Mouse (Mus musculus): Measurements from ENCODE around the gene Gm49355.
"Not testable (repeated sequence)": the region's sequence is repeated elsewhere in the genome, so short reads cannot be mapped to it uniquely, and the experiment has no call there.

Gene Gm49355

DNA sequence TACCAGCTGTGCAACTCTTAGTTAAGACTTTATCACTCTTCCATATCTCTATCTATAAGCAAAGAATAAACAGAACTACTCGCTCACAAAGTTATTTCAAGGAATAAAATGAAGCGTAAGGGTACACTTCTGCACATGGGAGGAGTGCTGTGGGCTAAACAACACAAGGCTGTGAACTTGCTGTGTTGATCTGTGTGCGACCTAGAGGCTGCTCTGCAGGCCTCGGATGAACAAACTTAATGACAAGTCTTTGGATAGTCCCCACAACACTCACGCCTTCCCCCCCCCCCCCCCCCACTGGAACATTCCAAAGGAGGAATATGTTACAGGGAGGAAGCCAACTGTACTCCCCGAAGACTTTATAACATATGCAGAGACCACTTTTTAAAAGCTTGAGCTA, at the start of gene Gm49355:
Gm49355 (plus strand) TSS at position 336 of the 400 bp plus-strand sequence.
- ATAC-seq (ENCODE audit: low TSS enrichment), result no peak

DNA sequence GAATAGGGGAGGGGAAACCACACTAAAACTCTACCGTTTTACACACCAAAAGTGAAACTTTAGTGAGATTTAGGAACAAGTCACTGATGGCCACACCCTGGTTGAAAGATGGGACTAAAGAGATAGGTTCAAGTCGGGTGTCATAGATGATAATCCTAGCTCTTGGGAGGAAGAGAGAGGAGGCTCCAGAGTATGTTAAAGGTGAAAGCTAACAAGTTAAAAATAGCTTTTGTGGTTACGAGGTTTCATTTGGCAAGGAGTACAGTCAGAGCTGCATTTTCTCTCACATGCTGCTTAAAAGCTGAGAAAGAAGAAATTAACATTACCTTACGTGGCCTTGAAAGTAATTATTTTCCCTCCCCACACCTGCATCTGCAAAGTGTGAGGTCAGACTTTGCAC, 40.0 kb upstream of the Gm49355 start:
- no peak for ATAC-seq (ENCODE audit: low TSS enrichment)

DNA sequence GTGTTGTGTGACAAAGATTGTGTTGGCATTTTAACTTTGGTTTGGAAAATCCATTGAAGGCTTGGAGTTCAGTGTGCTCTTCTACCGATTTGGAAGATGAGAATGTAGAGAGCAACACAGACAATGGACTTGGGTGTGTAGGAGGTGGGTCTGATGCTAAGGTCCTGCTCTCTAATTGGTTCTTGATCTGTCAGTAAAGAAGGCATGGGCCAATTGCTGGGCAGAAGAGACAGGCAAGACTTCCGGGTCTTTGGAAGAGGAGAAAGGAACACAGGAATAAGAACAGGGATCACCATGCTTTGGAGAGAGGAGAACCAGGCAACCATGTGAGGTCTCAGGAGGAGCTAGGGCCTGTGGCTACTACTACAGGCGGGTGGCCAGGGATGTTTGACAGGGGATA, 7.7 kb upstream of the Gm49355 start:
- no peak for ATAC-seq (ENCODE audit: low TSS enrichment)

DNA sequence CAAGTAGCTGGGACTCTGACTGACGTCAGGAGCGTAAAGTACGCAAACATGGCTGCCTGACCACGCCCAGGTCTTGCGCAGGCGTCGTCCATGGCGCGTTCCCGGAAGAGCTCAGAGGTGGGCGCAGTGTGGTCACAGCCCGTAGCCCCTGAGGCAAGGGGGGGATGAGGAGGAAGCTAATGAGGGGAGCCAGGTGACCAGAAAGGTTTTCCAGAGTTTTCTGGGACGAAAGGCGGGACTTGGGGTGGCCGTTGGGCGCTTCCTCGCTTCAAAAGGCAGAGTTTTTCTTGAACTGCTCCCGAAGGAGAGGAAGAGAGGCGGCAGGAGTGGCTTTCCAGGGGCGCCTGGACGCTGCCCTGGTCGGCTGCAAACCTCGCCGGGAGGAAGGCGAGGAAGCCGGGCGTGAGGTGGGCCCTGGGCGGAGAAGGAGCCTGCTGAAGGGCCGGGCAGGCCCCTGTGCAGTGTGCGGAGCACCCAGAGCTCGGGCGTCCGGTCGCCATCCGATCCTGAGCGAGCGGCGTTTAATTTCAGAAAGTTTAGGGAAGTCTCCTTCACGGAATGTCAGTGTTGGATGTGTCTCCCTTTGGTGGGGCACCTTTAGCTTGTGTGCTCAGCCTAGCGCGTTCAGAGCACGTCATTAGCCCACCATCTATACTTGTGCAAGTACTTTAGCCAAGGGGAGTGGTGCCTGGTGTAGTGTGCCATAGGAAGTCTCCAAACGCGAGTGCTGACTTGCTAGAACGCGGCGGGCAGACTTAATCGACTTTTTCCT, 551 bp downstream of the Gm49355 start, which contains the start of gene 3830406C13Rik:
3830406C13Rik (plus strand) TSS at position 33 of the 772 bp plus-strand sequence.
- ATAC-seq (ENCODE audit: low TSS enrichment), result peak; percentile 100

DNA sequence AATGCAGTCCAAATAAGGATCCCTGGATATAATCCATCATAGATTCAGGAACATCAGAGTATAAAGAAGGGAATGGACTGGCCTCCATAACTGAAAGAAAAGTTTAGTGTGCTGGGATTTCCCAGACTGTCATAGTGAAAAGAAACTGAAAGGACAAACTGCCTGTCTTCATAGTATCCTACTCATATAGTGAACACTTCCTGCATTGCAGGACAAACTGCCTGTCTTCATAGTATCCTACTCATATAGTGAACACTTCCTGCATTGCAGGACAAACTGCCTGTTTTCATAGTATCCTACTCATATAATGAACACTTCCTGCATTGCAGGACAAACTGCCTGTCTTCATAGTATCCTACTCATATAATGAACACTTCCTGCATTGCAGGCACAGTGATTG, 6.0 kb downstream of the Gm49355 start:
- not testable (repeated sequence) for ATAC-seq (ENCODE audit: low TSS enrichment)

DNA sequence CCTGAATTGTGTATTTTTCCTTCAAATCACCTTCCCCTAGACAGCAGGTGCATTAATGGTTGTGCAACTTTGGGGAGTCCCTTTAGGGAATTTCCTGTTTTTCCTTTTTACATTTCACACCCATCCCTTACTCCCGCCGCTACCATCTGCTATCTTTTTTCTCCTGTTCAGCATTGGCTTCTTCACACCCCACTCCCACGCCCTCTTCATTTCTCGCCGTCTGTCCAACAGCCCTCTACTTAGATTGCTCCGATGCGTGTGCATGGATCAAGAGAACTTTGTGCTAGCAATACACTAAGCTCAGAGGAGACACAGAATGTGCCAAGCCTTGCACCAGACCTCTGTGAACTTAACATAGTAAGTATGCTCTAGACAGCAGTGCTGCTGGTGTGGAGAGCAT, 12.6 kb downstream of the Gm49355 start:
- ATAC-seq (ENCODE audit: low TSS enrichment), result peak; percentile 94

DNA sequence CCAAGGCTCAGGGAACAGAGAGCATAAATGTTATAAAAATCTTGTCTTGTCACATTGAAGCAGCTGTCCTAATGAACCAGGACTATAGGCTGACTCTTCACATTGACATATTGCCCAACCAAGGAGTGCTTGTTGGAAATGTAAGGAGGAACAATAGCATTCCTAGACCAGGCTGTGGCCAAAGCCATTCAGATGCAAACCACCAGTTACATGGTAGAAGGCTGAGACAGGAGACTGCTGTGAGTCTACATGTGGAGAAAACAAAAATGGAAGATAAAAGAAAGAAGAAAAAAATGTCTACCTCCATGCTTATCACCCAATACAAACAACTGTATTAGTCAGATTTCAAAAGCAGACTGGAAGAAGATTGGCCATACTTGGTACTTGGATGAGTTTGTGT, 15.4 kb downstream of the Gm49355 start:
- ATAC-seq (ENCODE audit: low TSS enrichment), result no peak

DNA sequence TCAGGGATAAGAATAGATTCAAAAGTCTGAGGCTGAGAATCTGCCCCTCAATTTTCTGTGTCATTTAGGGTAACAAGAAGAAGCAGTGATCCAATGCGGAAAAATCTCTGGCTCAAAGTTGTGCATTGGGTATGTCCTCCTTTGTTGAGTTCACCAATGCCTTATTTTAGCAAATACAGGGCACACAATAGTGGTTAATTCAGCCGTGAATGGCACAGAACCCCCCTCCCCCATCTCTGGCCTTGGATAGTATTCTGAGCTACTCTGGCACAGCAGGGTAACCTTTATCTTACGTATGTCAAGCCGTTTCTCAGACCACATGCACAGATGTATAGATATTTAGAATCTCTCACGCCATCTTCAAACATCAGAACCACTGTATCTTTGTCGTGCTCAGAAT, 15.9 kb downstream of the Gm49355 start:
- ATAC-seq (ENCODE audit: low TSS enrichment), result no peak

DNA sequence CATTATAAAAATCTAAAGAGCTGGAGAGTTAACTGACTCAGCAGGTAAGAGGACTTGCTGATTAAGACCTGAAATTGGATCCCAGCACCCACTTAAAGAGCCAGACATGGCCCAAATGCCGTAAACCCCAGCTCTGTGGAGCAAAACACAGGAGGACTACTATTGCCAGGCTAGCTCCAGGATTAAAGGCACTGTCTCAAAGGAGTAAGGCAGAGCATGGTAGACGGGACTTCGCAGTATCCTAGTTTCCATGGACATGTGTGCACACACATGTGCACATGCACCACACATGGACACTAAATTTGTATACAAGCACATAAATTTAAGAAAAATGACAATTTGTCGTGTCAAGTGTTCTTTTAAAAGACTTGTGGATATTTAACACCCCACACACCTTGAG, 16.5 kb downstream of the Gm49355 start:
- ATAC-seq (ENCODE audit: low TSS enrichment), result no peak

DNA sequence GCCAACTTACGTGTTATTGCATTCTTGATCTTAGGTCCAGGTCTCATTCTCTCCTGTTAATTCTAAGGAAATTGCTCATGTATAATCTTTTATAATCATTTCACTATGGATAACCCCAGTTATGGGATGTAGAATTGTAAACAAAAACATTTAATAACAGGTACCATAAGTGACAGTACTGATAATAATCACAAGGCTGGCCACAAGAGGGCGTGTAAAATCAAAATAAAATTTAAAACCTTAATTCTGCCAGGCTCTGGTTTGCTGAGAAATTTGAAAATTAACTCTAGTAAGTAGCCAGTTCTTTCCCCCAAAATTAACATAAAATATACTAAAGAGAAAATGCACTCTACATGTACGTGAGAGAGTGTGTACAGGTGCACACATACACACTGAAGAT, 16.9 kb downstream of the Gm49355 start:
- no peak for ATAC-seq (ENCODE audit: low TSS enrichment)

DNA sequence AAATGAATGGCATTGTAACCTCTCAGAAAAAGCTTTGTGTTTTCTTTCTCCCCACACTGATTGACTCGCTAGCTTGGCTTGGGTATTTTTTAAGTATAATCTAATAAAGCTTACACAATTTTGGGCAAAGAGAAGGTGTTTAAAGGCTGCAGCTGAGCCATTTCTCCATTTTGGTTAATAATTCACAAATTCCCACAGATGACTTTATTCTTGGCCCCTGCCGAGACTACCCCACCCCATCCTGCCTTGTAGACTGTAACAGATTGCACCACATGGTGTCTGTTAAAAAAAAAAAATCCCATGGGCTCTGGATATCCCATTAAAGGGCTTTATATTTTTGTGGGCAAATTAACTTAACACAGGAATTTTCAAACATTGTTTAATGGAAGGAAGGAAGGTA, 19.3 kb downstream of the Gm49355 start:
- no peak for ATAC-seq (ENCODE audit: low TSS enrichment)

DNA sequence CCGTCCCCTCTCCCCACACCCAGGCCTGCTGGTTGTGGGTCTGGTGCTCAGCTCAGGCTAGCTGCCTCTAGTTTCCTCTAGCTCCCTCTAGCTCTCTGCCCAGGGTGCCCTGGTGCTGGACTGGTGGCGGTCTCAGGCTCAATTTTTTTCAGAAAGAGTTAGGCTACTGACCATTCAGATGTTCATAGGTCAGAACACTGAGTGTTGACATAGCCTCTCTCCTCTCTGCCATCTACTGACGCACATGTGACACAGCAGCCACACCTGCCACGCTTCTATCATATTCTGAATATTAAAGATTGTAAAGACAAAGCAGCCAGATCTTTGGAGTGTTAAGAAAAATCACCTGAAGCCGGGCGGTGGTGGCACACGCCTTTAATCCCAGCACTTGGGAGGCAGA, 49.8 kb downstream of the Gm49355 start:
- no peak for ATAC-seq (ENCODE audit: low TSS enrichment)

DNA sequence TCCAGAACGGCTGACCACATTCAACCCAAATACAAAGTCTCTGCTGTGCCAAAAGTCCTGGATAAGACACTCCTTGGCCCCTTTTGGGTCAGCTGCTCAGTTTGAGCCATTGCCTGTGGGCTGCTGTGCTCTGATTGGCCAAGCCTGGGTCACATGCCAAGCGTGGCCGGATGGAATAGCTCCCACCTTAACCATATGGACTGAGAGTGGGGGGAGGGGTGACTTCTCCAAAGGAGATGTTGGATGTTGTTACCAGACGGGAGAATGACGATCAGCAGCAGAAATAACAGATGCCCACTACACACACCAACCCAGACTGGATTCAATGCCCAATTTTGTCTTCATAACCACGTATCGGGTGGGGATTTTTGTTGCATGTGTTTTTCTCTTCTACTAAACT, 51.1 kb downstream of the Gm49355 start:
- ATAC-seq (ENCODE audit: low TSS enrichment), result no peak

DNA sequence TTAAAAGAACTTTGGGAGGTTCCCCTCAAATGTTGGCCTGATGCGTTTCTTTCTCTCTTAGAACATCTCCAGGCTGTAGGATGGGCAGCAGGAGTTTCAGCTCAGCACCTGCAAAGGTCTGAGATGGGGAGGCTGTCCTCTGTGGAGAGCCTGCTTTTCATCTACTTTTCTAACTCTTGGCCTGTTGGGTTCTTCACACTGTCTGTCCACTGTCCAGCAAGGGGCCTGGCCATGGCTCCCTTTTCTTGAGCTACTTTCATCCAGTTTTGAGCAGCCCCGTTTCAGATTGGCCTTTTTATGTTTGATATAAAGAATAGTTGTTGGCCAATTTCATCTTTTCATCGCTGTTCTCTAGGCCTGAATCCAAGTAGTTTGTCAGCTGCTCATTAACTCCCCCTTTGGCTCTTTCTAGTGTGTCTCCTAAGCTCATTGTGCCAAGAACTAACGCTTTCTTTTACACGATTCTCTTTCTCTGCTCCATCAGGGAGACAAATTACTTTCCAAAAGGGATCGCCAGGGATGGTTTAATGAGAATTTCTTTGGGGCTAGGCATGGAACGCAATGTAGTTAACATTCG, 53.7 kb downstream of the Gm49355 start:
- ATAC-seq (ENCODE audit: low TSS enrichment), result peak; percentile 32; the same call in 1 of the 2 replicates

DNA sequence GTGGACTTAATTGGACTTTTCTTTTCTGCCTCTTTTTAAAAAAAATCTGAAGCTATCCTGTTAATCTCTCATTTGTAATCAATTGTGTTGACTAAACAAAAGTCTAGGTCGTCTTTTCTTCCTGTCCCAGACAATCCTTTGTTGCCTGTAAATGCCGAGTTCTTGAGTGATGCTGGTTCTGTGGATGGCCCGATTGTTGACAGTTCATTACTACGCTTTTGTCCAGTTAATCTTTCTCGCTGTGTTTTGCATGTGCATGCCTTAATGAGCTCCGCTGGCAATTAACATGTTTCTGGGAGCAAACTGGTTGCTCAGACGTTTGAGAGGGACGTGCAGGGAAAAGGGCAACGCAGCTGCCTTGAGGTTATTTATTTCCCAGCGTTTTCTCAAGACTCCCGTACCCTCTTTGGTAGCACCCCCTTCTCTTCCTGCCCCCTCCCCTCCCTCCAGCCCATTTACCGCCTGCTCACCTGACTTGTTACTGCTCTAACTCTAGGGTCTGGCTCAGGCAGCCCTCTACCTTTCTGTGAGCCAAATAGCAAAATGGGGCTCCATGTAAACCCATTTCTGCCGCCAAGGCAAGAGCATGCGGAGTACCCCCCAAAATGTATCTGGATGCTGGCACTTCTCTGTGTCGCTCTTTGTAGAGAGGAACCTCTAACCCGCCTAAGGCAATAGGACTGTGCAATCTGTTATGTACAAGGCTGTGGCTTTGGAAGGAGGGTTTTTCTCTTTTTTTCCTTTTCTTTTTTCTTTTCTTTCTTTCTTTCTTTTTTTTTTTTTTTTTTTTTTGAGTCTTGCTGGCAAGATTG, 54.4 kb downstream of the Gm49355 start:
- ATAC-seq (ENCODE audit: low TSS enrichment), result peak; percentile 10; the same call in 1 of the 2 replicates

DNA sequence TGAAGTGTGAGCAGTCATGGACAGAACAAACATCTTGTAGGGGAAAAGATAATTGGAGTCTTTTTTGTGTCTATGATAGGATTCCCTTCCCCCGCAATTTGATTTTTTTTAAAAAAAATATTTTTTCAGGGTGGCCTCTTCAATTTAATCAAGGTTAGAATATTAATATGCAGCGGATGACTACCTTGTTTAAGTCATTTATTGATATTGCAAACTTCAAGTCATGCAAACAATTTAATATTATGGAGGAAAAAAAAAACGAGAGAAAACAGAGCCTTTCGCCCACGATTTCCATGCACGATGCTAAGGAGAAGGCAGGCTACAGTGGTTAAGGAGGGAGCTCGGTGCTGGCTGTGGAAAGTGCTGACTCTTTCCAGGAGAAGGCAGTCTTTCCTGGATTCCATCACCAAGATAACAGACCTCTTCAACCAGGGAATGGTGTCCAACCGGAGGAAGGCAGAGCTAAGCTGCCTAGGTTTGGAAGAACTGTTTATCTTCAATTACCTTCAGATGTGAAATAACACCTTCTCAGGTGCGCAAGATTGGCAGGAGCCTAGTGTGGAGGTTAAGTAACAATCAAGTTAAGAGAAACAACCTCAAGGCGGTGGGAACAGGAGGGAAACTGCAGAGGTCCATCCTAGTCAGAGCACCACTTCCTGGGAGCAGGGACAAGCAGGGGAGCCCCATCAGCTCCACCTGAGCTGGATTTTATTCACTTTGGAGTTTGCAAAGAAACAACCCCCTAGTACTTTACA, 55.2 kb downstream of the Gm49355 start:
- no peak for ATAC-seq (ENCODE audit: low TSS enrichment)

DNA sequence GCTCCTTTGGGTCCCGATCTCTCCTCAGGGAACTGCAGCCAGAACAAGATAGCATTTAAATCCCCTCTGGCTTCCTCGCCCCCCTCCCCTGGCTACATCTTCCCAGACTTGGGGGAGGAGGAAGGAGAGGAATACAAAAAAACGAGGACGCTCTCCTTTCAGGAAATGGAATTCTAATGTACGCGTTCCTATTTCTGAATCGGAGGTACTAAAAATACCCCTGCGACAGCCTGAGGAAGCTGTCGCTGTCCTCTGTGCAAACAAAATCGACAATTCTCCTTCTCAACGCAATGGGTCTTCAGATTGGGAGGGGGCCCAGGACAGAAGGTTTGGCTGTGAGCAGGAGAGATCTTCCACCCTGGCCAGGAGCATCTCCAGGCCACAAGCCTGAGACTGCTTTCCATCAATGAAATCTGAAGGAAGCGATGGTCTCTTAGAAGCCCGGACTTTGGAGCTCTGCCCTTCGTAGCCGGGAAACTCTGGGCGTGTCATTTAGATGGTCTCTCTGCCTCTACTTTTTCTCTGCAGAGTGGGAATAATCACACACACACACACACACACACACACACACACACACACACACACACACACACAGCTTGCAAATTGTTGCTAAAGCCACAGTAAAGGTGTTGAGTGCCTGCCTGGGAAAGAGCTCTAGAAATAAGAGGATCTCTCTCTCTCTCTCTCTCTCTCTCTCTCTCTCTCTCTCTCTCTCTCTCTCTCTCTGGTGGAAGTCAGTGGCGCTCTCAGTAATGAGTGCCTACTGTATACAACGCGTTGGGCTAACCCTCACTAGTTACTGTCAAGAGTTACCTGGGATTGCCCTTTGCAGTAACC, 56.7 kb downstream of the Gm49355 start:
- ATAC-seq (ENCODE audit: low TSS enrichment), result 0 out of 2 replicates have a peak, but pooled peaks have one; percentile 10

DNA sequence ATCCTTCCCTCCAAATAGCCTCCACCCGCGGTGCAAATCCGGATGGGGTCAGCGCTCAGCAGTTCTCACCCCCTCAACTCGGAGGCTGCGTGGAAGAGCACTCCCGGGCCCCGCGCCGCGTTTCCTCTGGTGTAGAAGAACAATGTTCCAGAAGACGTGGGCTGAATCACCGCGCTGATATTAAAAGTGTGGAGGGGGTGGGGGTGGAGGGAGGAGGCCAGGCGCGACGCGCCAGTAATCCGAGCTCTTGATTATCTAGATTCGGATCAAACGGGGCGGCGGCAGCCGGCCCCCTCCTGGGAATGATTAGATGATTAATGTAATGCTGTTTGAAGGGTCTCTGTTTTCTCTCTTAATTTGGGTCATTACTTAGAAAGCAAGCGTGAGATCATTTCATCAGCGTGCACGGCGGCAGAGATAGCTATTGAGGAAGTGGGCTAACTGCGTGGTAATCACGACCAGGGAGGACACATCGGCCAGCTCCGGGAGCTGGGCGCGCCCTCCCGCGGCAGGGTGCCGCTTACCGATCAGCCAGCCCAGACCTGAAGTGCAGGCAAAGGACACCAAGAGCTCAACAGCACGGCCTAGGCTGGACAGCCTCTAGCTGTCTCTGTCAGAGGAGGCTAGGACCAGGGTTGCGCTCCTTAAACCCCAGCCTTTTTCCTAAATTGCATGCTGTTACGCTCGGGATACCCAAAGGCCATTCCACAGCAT, 57.5 kb downstream of the Gm49355 start:
- ATAC-seq (ENCODE audit: low TSS enrichment), result no peak

DNA sequence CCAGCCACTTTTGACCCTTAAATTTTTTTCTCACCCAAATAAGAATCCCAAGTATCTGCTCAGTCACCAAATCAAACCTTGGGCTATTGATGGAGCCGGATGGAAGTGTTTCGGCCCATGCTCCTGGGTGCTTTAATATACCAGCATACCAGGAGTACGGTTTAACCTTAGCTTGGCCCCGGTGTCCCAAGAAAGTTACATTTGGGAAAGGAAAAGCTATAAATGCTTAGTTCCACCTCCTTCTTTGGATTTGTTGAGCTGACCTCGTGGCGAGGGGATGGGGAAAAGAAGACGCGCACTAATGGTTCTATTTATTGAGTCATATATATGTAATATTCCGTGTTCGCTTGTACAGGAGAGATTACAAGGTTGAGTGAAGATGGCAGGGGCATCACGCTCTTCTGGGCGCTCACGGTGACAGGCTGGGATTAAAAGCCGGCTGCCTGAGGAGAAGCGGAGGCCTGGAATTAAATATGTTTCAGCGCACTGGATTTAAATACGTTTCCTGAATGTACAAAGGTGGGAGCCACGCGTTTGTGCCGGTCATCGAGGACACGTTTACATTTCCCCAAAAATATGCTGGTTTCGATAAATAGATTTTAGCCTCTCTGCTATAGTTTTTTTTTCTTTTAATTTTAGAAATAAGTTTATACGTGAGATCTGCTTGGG, 58.1 kb downstream of the Gm49355 start:
- ATAC-seq (ENCODE audit: low TSS enrichment), result no peak

Data from frontal cortex, adult (tissue).